Mouse (Mus musculus) small intestine, adult 2 months (tissue): Measurements from ENCODE around the gene Bmpr1b. TPM values are rescaled to one million over a fixed set of nuclear protein-coding genes. Genes with fewer than 3 reads are reported as not detected.

ENCODE experiments used
- H3K27ac ChIP-seq: fragments of 200-500 bp; 2 replicates; pipeline ENCODE4 v1.5.1; 2012; ENCODE audit warnings: low read depth, low read length, control low read depth, inconsistent platforms; ENCODE audit not compliant: insufficient read depth
- H3K27me3 ChIP-seq: fragments of 200-500 bp; 2 replicates; pipeline ENCODE4 v1.6.1; 2012; ENCODE audit warnings: mild to moderate bottlenecking, moderate library complexity, low read length, inconsistent platforms; ENCODE audit not compliant: control insufficient read depth, insufficient read depth
- H3K36me3 ChIP-seq: fragments of 200-500 bp; 2 replicates; pipeline ENCODE4 v1.6.1; 2012; ENCODE audit warnings: mild to moderate bottlenecking, low read length, control low read depth, inconsistent platforms; ENCODE audit not compliant: control insufficient read depth, insufficient read depth
- H3K4me1 ChIP-seq: fragments of 200-500 bp; 2 replicates; pipeline ENCODE4 v1.6.1; 2012; ENCODE audit warnings: low read length, inconsistent platforms, mixed read lengths; ENCODE audit not compliant: control insufficient read depth, insufficient read depth, insufficient read length
- H3K4me3 ChIP-seq: fragments of 200-500 bp; 2 replicates; pipeline ENCODE4 v1.5.1; 2012; ENCODE audit warnings: low read depth, mild to moderate bottlenecking, control low read depth, inconsistent platforms, low read length, moderate library complexity
- CTCF ChIP-seq: fragments of 200-500 bp; IDR thresholded peaks from 2 replicates; pipeline ENCODE4 v1.5.1; 2012; ENCODE audit warnings: low read depth, mild to moderate bottlenecking, control low read depth, inconsistent platforms, low read length, moderate library complexity, mixed read lengths; ENCODE audit not compliant: insufficient replicate concordance, insufficient read length; ENCODE audit errors: extremely low read depth
- POLR2A ChIP-seq: fragments of 200-500 bp; IDR thresholded peaks from 2 replicates; pipeline ENCODE4 v1.6.1; 2012; ENCODE audit warnings: low read depth, mild to moderate bottlenecking, control low read depth, inconsistent platforms, low read length, moderate library complexity
- WGBS: fragments of 180-500 bp; shearing (Covaris S2); methylation state at CpG from one replicate; pipeline ENCODE4 v1.1.7; 2018; 5-methylcytosine and 5-hydroxymethylcytosine counted together
- polyA plus RNA-seq: library from polyadenylated mRNA; depleted of rRNA; stranded (reverse); fragments of >200 nt; gene quantifications from 2 replicates; pipeline ENCODE4 v1.2.3, GENCODE M21; 2012

Bmpr1b gene
- polyA plus RNA-seq, 1 experiment: not detected

DNA sequence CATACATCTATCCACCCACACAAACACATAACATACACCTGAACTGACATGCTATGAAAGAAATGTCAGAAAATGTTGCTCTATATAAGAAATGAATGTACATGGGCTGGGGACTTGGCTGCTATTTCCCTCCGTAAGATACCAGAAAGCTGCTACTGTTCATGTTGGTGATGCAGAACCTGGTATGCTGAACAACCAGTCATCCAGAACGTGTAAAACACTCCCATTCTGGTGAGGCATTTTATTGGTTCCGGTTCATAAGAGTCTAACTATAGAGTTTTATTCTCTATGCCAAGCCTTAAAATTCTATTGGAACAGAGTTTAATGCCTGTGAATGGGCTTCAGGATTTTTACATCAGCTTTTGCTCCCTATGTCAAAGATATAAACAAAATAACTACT, 55.0 kb downstream of the Bmpr1b start:
- Histone ChIP-seq H3K4me1 (no peaks in the 10 kb centered on the region), H3K27me3 (no peaks in the 10 kb centered on the region), H3K4me3 (no peak overlapping the region), H3K36me3 (no peaks in the 10 kb centered on the region), H3K27ac (no peak overlapping the region)
- TF ChIP-seq CTCF (no peak), POLR2A (no peak)
- WGBS: 79% methylated on average over 3 of the region's 3 CpGs

DNA sequence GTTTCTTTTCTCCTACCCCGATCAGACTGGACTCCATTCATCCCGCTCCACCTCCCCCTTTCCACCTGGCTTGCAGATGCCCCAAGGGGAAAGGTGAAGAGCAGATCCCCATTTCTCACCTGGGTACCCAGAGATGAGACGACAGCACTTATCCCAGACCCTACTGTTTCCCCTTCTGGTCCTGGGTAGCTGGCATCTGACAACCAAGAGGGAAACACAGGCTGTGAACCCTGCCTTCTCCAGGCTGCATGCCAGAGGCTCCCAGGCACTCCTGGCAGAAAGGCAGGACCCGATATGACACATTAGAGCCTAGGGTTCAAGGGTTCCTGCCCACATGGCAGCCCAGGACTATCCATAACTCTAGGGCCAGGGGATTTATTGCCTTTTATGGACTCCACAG, 56.0 kb downstream of the Bmpr1b start:
- TF ChIP-seq POLR2A (no peak), CTCF (no peak)
- H3K27ac ChIP-seq: no peak overlapping the region
- no peaks in the 10 kb centered on the region for H3K27me3 ChIP-seq
- WGBS: 78% methylated on average over 4 of the region's 4 CpGs
- no peaks in the 10 kb centered on the region for H3K36me3 ChIP-seq
- no peaks in the 10 kb centered on the region for H3K4me1 ChIP-seq
- no peak overlapping the region for H3K4me3 ChIP-seq

DNA sequence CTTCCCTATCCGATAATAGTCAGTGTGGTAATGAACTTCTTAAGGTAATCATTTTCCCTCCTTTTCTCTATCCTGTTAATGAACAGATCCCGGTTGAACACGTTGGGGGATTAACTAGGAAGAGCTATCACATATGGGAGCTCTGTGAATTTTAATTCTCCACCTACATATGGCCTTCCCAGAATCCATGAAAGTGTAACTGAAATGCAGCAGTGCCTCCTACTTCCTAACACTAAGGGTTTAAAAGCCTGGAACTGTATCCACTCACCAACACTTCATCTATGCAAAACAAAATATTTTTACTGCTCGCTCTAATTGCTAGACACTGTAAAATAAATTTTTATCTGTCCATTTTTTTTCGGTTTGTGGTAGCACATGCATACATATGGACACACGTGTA, 63.0 kb downstream of the Bmpr1b start:
- Histone ChIP-seq H3K36me3 (no peaks in the 10 kb centered on the region), H3K27ac (no peak overlapping the region), H3K4me1 (no peaks in the 10 kb centered on the region), H3K27me3 (no peaks in the 10 kb centered on the region), H3K4me3 (no peak overlapping the region)
- TF ChIP-seq POLR2A: no peak
- TF ChIP-seq CTCF: no peak
- WGBS: 82% methylated on average over 6 of the region's 6 CpGs

GRCm38 (mm10) chr3:142104027-142104805, 65.0 kb downstream of the Bmpr1b start:
- WGBS: 83% methylated on average over 10 of the region's 10 CpGs
- Histone ChIP-seq H3K27me3 (no peaks in the 10 kb centered on the region), H3K4me3 (no peak overlapping the region), H3K36me3 (no peaks in the 10 kb centered on the region), H3K4me1 (no peaks in the 10 kb centered on the region), H3K27ac (no peak overlapping the region)
- TF ChIP-seq POLR2A (no peak), CTCF (no peak)

DNA sequence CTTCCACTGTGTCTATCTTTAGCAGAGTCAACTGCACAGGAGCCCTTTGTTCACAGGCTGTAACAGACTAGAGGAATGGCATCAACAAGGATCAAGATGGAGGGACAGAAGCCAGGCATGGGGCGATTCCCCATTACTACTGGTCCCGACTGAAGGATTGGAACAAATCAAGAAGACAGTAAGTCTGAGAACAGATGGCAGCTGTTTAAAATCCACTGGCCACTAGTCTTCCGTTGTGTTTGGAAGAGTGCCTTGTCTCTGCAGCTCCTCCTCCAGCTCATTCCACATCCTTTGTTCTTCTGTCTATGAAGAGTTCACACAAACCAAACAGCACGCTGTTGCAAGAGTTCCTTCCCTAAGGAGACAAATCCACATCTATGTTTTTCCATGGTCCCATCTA, 65.6 kb downstream of the Bmpr1b start:
- Histone ChIP-seq H3K27ac (no peak overlapping the region), H3K36me3 (no peaks in the 10 kb centered on the region), H3K4me1 (no peaks in the 10 kb centered on the region), H3K27me3 (no peaks in the 10 kb centered on the region), H3K4me3 (no peak overlapping the region)
- no peak for TF ChIP-seq CTCF
- TF ChIP-seq POLR2A: no peak
- 86% methylated on average over 4 of the region's 4 CpGs for WGBS

DNA sequence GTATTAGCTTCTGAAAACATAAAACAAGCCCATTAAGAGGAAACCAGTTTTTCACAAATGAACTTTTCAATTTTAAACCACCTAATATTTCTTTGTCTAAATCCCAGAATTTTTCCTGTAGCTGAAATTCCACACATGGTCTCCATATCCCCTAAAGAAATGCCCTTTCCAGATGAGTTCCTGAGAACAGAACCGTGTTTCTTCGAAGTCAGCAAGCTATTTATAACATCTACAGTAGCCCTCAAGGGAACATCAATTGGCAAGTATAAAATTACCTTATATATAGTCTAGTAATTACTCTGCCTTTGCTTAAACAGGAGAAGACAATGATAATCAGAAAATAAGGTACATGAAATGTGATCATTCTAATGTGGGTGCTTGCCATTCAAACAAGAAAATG, 70.1 kb downstream of the Bmpr1b start:
- H3K4me3 ChIP-seq: no peak overlapping the region
- WGBS: 72% methylated on average over 2 of the region's 2 CpGs
- no peak overlapping the region for H3K27ac ChIP-seq
- TF ChIP-seq POLR2A (no peak), CTCF (no peak)
- no peaks in the 10 kb centered on the region for H3K36me3 ChIP-seq
- no peaks in the 10 kb centered on the region for H3K4me1 ChIP-seq
- H3K27me3 ChIP-seq: no peaks in the 10 kb centered on the region

GRCm38 (mm10) chr3:142094049-142094448, 75.2 kb downstream of the Bmpr1b start:
- Histone ChIP-seq H3K27me3 (no peaks in the 10 kb centered on the region), H3K4me3 (no peak overlapping the region), H3K4me1 (no peaks in the 10 kb centered on the region), H3K36me3 (no peaks in the 10 kb centered on the region), H3K27ac (no peak overlapping the region)
- TF ChIP-seq CTCF (no peak), POLR2A (no peak)
- 69% methylated on average over 4 of the region's 4 CpGs for WGBS

GRCm38 (mm10) chr3:142089684-142090083, 79.5 kb downstream of the Bmpr1b start:
- no peak for TF ChIP-seq CTCF
- no peak for TF ChIP-seq POLR2A
- Histone ChIP-seq H3K36me3 (no peaks in the 10 kb centered on the region), H3K4me1 (no peaks in the 10 kb centered on the region), H3K27ac (no peak overlapping the region), H3K27me3 (no peaks in the 10 kb centered on the region), H3K4me3 (no peak overlapping the region)
- WGBS: 36% methylated on average over 4 of the region's 4 CpGs
